In genomic region chr4:129741251-129741973, GRCm38 (mm10) we compare ENCODE assay signal across 8 mouse cellular contexts. TPM values are rescaled to one million over a fixed set of nuclear protein-coding genes. Genes with fewer than 3 reads are reported as not detected.
DNase-seq lines count a peak whose midpoint lies in the region; ATAC-seq and TF ChIP-seq lines count a peak whose summit lies in the region.

No protein-coding gene starts in this region.

- TF ChIP-seq EP300 in heart, adult 2 months (IDR thresholded peaks at IDR 0.05; ENCODE audit: insufficient read depth, low read depth, low read length), result no peak

- H3K4me2 ChIP-seq in embryonic facial prominence, embryonic 12.5 days (replicated peaks), result peak overlapping the region; percentile 79
- H3K4me2 ChIP-seq in midbrain, embryonic 16.5 days (ENCODE audit: low read length), result peak overlapping the region; percentile 63

- H3K9ac ChIP-seq in embryonic facial prominence, embryonic 12.5 days, result peak overlapping the region; percentile 100
- H3K9ac ChIP-seq in heart, adult 2 months (ENCODE audit: low read depth, low read length), result peak overlapping the region; percentile 99
- H3K9ac ChIP-seq in midbrain, embryonic 16.5 days (ENCODE audit: low read depth, low read length), result peak overlapping the region; percentile 99

- H3K4me3 ChIP-seq in embryonic facial prominence, embryonic 12.5 days, result peak overlapping the region; percentile 100
- peak overlapping the region; percentile 87 for H3K4me3 ChIP-seq in heart, adult 2 months
- H3K4me3 ChIP-seq in midbrain, embryonic 16.5 days (ENCODE audit: low read depth, low read length), result peak overlapping the region; percentile 99

- intact Hi-C loops in heart, adult 2 months (cut with DNase I), result no loop called here

- H3K36me3 ChIP-seq in embryonic facial prominence, embryonic 12.5 days, result no peaks in the 10 kb centered on the region
- peaks cover 11% of the 10 kb centered on the region for H3K36me3 ChIP-seq in heart, adult 2 months (ENCODE audit: control insufficient read depth, insufficient read depth, low read length)
- H3K36me3 ChIP-seq in midbrain, embryonic 16.5 days (ENCODE audit: control insufficient read depth, insufficient read depth, low read length), result no peaks in the 10 kb centered on the region

- no peaks in the 10 kb centered on the region for H3K27me3 ChIP-seq in embryonic facial prominence, embryonic 12.5 days
- no peaks in the 10 kb centered on the region for H3K27me3 ChIP-seq in heart, adult 2 months (ENCODE audit: control insufficient read depth, insufficient read depth, low read length)
- no peaks in the 10 kb centered on the region for H3K27me3 ChIP-seq in midbrain, embryonic 16.5 days (ENCODE audit: control insufficient read depth, insufficient read depth, low read depth, low read length)

- H3K4me1 ChIP-seq in embryonic facial prominence, embryonic 12.5 days, result peaks cover 17% of the 10 kb centered on the region
- peaks cover 3% of the 10 kb centered on the region for H3K4me1 ChIP-seq in heart, adult 2 months (ENCODE audit: control insufficient read depth, insufficient read depth, low read length)
- peaks cover 28% of the 10 kb centered on the region for H3K4me1 ChIP-seq in midbrain, embryonic 16.5 days (ENCODE audit: control insufficient read depth, insufficient read depth, low read length)

- no peak for TF ChIP-seq POLR2A in heart, adult 2 months (IDR thresholded peaks at IDR 0.05; ENCODE audit: insufficient read depth, low read depth, low read length)

- ATAC-seq in embryonic facial prominence, embryonic 12.5 days (ENCODE audit: insufficient number of reproducible peaks, insufficient read depth, low FRiP score, low TSS enrichment), result no peak
- ATAC-seq in midbrain, embryonic 16.5 days, result peak; percentile 37

- no peaks in the 10 kb centered on the region for H3K9me3 ChIP-seq in embryonic facial prominence, embryonic 12.5 days
- H3K9me3 ChIP-seq in midbrain, embryonic 16.5 days (replicated peaks; ENCODE audit: control insufficient read depth, low read length, poor library complexity, severe bottlenecking), result no peaks in the 10 kb centered on the region

- DNase-seq in left cerebral cortex, adult 18-20 months (ENCODE audit: low spot score in 2 of 2), result peak; percentile 28 to 31
- DNase-seq in left cerebral cortex, adult 11 months (ENCODE audit: low spot score), result no peak
- peak; percentile 54 to 63 for DNase-seq in heart, adult 2 months
- peak; percentile 23 to 44 for DNase-seq in kidney, adult 8-10 months
- DNase-seq in liver, result peak; percentile 64
- DNase-seq in spleen, postnatal 14 days (ENCODE audit: low spot score in 2 of 2), result peak; percentile 21 to 31

- peak overlapping the region; percentile 98 for H3K27ac ChIP-seq in embryonic facial prominence, embryonic 12.5 days
- H3K27ac ChIP-seq in heart, adult 2 months, result peak overlapping the region; percentile 96
- H3K27ac ChIP-seq in midbrain, embryonic 16.5 days (ENCODE audit: low read length), result peak overlapping the region; percentile 99

- peaks cover 2% of the 10 kb centered on the region; the same call in 1 of the 2 replicates for H3K79me2 ChIP-seq in heart, adult 2 months (replicated peaks; ENCODE audit: control insufficient read depth, insufficient read depth, low read length)

- TF ChIP-seq CTCF in heart, adult 2 months (IDR thresholded peaks at IDR 0.05), result no peak

- under 1% methylated on average over 62 of the region's 62 CpGs for WGBS in embryonic facial prominence, embryonic 12.5 days
- under 1% methylated on average over 62 of the region's 62 CpGs for WGBS in heart, adult 2 months
- under 1% methylated on average over 62 of the region's 62 CpGs for WGBS in midbrain, embryonic 16.5 days

RNA-seq across cellular contexts. Expression of gene Khdrbs1, which starts 0.7 kb away (rescaled TPM):
- total RNA-seq in left cerebral cortex, adult 18-20 months (2021), result 10 to 100 TPM; 92.3 to 98.4 TPM
- polyA plus RNA-seq in embryonic facial prominence, embryonic 12.5 days (2016; fragmentation: Nextera tagmentation; extraction: Ambion mirVana), result 191 and 204 TPM in 2 replicates
- total RNA-seq in heart, adult 2 months (2021), result 10 to 100 TPM; 38.1 to 41.7 TPM
- polyA plus RNA-seq in heart, adult 2 months (2012; rRNA removed), result 11.4 and 11.7 TPM in 2 replicates
- polyA plus RNA-seq in midbrain, embryonic 16.5 days (2015; fragmentation: Nextera tagmentation; extraction: Ambion mirVana), result 116 and 132 TPM in 2 replicates

RNA-seq across cellular contexts. Expression of gene Tmem39b, which starts 44.8 kb away (rescaled TPM):
- 10 to 100 TPM; 14.5 to 14.9 TPM for total RNA-seq in left cerebral cortex, adult 18-20 months (2021)
- 16.5 and 18.7 TPM in 2 replicates for polyA plus RNA-seq in embryonic facial prominence, embryonic 12.5 days (2016; fragmentation: Nextera tagmentation; extraction: Ambion mirVana)
- 1 to 10 TPM; 4.8 to 5.0 TPM for total RNA-seq in heart, adult 2 months (2021)
- 13.4 and 14.4 TPM in 2 replicates for polyA plus RNA-seq in heart, adult 2 months (2012; rRNA removed)
- polyA plus RNA-seq in midbrain, embryonic 16.5 days (2015; fragmentation: Nextera tagmentation; extraction: Ambion mirVana), result 16.8 and 18.2 TPM in 2 replicates
